Mouse (Mus musculus) G1E (cell line): Measurements from ENCODE around the gene Htt.

ENCODE experiments used
- CTCF ChIP-seq: IDR thresholded peaks from 2 replicates; pipeline ENCODE4 v1.5.1; 2012; ENCODE audit warnings: low read depth, low read length, inconsistent platforms, mixed read lengths
- GATA1 ChIP-seq: IDR thresholded peaks from 2 replicates; pipeline ENCODE4 v1.6.1; 2012; ENCODE audit warnings: borderline replicate concordance, low read length, inconsistent platforms, mixed read lengths
- GATA2 ChIP-seq: IDR thresholded peaks from 2 replicates; pipeline ENCODE4 v1.6.1; 2012; ENCODE audit warnings: low read depth, low read length, inconsistent platforms, borderline replicate concordance

GRCm38 (mm10) chr5:34889252-34889651 lies 127.7 kb downstream of the Htt start:
- TF ChIP-seq CTCF: no peak
- TF ChIP-seq GATA1: no peak
- TF ChIP-seq GATA2: no peak
